Mouse (Mus musculus) thymus, postnatal 4 days (tissue): ENCODE measurements at regions not wholly inside any gene's neighbourhood (a gene's known extent, or its start where the extent isn't known, plus 50 kb on each side); places are given as distances from the start of the nearest gene placed in this dataset.

Experiments used
- DNase-seq: peaks from one replicate; pipeline ENCODE4 v3.0.0; 2021

DNA sequence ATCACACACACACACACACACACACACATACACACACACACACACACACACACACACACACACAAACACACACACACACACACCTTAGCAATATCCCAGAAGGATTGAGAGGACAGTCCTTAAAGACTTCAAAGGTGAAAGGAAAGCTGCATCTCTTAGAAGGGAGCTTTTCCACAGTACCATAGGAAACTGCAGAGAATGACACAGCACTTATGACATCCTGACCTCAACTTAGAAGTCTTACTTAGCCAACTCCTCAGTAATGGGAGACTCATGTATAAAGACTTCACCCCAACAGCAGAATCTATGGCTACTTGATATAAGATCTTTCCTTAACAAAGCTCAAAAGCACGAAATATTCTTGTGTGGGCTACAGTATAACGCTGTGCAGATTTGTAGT lies 601.8 kb upstream of the Arpp21 start:
- no peak for DNase-seq

GRCm38 (mm10) chr9:112834441-112835245 lies 598.9 kb upstream of the Arpp21 start:
- no peak for DNase-seq

DNA sequence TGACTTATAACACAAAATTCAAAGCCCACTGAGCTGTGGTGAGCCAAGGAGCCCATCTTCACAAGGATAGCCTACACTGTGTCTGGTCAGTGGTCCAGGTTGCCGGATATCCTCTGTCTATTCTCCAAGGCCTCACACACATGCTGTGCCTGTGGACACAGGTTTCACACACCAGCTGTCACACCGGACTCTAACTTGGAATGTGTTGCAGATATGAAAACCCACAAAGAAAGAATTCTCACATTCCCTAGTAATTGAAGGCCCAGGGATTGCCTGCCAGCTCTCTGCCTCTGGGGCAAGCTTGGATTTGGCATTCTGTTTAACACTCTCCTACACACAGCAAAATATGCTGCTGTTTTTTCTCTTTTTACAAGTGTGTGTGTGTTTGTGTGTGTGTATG lies 595.4 kb upstream of the Arpp21 start:
- DNase-seq, result no peak

DNA sequence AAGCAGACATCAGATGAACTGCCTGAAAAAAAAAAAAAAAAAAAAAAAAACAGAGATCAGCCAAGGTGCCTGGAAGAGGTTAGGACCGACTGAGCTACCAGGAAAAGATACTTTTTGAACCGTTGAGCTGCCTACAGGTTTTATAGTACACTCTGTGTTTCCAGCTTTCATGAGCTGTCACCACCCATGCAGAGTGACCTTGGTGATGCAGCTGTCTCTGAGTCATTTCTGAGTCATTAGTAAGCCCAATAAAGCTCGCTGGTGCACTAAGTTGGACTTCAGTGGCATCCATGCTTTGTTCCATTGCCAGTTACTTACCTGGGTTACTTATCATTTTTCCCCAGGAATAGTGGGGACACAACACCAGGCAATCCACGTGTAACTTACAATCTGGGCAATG lies 592.9 kb upstream of the Arpp21 start:
- no peak for DNase-seq

- DNase-seq, result no peak
Measured at GRCm38 (mm10) chr9:112826592-112826991, 590.9 kb upstream of the Arpp21 start.

DNA sequence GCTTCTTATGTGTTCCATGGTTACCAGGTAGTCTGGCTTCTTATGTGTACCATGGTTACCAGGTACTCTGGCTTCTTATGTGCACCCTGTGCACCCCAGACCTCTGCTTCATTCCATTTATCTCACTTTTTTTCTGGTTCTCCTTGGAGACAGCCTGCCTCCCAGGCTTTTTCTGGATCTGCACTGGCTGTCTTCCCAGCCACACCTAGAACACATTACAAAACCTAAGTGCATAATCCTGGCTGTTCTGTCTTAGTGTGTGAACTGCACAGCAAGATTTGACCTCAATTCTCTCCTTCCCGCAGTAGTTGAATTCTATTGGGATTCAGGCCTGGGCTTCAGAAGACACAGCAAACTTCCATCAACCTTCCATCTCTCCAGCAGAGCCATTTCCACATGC lies 586.2 kb upstream of the Arpp21 start:
- no peak for DNase-seq

- peak; percentile 61 for DNase-seq
Measured at GRCm38 (mm10) chr9:112811946-112812345, 576.2 kb upstream of the Arpp21 start.

DNA sequence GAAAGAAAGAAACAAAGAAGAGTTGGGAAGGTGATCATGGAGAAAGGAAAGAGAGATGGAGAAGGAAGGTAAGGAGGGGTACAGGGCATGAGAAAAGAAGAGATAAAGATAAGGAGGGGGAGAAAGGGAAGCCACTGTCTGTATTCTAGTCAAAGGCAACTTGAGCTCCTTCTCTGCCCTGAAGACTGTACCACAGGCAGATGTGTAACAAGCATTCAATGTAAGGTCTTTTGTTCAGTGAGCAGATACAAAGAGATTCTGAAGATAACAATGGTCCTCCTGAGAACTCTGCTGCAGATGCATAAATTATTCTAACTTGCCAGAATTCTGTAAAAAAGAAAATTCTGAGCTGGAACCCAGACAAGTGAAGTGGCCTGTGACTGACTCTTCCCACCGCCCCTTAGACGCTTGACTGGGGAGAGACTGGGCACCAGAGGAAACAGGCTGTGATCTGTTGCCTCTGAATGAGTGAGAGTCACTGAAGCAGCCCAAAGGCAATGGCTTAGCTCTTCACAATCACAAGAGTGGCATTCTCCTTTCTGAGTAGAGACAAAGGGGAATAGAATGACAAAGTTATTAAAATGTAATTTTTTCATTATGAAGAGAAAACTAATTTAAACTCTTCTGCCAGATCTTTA lies 564.0 kb upstream of the Arpp21 start:
- no peak for DNase-seq

DNA sequence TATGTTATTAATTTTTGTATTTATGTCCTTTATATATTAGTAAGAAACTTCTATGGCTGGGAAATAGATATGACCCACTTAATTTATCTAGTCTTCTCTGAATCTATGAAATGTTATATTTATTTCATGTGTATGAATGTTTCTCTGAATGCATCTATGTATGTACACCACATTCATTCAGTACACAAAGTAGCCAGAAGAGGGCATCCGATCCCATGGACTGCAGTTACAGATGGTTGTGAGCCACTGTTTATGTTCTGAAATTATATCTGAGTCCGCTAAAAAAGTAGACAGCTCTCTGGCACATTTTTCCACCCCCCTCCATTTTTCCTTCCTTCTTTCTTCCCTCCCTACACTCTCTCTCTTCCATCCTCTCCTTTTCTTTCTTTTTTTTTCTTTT lies 557.8 kb upstream of the Arpp21 start:
- no peak for DNase-seq

DNA sequence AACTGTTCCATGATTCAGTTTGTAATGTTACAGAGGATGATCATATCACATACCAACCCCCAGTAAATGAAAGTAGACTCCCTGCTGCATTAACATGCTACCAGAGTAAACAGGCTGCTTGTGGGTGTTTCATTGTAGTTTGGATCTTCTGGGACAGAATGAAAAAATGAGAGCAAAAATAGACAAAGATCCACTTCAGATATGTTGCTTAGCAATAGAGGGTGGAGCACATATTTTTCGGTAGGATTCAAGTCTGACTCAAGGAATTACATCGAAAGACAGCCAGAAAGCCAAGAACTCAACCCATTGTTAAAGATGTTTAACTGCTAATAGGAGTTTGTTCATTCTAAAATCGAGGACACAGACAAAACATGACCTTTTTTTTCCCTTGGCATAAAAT lies 536.2 kb upstream of the Arpp21 start:
- no peak for DNase-seq

DNA sequence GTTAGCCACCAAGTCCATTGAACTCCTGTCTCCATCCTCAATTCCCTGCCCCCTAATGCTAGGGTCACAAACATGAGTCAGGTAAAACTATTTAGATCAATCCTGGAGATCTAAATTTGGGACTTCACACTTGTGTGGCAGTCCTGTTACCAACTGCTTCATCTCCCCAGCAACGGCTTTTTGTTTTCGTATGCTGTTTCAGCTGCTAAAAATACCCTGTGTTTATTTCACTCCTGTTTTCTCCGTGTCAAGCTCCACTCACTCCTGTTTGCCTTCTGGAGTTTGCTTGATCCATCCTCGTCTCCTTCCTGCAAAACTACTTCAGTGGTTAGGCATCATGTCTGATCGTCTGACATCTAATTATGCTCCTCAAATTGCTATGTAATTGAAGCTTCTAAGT lies 508.9 kb upstream of the Arpp21 start:
- DNase-seq, result no peak

- no peak for DNase-seq
Measured at GRCm38 (mm10) chr9:112743871-112744590, 508.3 kb upstream of the Arpp21 start.

DNA sequence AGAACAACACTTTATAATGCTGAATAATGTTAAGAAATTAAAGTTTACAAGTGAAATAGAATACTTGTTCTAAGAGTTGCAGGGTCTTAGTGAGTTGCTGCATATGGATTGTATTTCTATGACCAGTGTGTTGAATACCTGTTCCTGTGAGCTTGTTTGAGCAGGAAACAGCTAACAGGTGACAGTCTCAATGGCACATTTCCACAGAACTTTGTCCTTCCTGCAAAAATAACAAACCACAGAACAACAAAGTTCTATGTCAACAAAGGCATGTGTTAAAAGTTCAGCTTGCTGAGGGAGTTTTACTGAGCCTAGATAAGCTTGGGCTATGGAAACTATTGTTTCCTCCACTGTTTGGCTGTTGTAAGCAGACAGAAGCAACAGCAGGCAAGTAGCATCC lies 500.0 kb upstream of the Arpp21 start:
- no peak for DNase-seq

DNA sequence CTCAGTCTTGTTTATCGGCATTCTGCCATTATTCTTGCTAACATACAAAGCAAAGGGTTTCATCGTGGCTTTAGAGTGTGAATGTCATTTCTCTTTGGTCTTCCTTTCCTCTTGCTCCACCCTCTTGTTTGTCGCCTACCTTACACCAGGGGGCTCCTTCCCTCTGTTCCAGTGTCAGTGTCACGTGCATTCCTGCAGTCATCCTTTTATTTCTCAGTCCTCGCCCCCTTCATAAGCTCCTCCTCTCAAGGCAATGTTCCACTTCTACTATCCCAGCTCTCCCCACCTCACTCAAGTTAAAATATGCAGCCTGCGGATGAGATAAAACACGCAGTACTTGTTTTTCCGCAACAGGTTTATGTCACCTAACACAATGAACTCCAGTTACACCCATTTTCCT lies 489.8 kb upstream of the Arpp21 start:
- no peak for DNase-seq

DNA sequence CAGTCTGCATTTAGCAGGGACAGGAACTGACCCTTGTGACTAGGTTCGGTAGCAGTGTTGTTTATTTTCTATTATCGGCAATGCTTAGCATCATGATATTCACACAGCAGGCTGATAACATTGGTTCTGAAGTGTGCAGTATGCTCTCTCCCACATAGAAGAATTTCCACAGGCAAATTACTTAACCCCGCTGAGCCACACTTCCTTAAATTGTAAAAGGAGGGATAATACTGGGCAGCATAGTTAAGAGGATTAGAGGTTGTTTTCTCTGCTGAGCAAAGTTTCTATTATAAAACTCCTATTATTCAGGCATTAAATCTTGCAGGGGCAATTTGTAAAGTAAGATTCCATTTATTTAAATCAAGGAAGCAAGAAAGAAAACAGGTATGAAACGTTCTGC lies 489.4 kb upstream of the Arpp21 start:
- DNase-seq, result no peak

GRCm38 (mm10) chr9:112723346-112723745 lies 487.6 kb upstream of the Arpp21 start:
- no peak for DNase-seq

DNA sequence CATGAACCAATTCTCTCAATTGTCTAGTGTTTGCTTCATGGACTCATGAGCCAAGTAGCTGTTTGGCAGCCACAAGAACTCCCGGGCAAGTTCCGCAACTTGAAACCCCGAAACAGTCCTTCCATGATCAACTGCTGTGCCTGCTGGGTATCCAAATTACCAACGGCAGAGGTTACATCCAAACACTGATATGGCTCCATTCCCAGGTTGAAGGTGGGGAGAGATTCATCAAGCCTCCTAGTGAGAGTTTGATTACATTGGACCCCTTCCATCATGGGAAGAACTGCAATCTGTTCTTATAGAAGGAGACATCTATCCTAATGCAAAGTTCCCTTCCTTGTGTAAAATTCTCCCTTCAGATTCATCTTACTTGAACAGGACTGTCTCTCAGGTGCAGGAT lies 486.8 kb upstream of the Arpp21 start:
- no peak for DNase-seq

DNA sequence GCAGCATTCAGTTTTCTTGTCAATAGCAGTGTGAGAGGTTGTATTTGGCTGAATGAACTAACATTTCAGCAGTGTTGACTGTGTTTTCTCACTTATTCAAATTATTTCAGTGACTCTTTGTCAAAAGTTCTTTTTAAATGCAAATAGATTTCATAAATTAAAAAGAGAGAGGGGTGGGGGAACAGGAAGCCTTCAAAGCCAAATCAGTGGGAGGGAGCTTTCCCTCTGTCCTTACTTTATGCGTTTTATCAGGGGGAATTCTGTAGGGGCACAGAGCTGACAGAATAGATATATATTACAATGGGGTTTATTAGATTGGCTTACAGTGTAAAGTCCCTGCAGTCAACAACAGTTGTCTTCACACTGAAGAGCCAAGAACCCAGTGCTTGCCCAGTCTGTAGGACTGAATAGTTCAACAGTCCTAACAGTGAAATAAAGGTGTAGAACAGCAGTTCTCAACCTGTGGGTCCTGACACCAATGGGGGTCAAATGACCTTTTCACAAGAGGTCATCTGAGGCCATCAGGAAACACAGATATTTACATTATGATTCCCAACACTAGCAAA lies 479.5 kb upstream of the Arpp21 start:
- no peak for DNase-seq

DNA sequence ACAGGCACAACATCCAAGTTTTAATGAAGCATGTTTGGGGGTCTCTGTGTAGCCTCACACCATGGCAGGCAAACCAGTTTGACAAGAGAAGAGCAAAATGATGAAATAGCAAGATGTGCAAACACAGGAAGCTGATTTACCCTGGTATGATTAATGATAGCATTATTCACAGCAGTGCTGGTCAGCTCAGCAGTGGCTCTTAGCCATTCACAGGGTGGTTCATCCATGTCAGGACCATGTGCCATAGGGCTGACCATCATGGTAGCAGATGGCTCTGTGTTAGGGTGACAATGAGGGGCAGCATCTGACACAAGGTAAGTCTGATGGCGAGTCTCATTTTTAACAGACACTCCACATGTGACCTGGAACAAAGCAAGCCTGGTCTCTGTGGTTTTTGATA lies 443.1 kb upstream of the Arpp21 start:
- no peak for DNase-seq

- DNase-seq, result no peak
Measured at GRCm38 (mm10) chr9:112675232-112675631, 439.5 kb upstream of the Arpp21 start.
